Mouse (Mus musculus): ENCODE results near the gene Zfp74. TPM values are rescaled to one million over a fixed set of nuclear protein-coding genes. Genes with fewer than 3 reads are reported as not detected.

The Zfp74 gene
- total RNA-seq, 2 experiments from 2014 or later: 0.98 to 4.2 TPM

- peak; percentile 72 for ATAC-seq (replicated peaks; ENCODE audit: low FRiP score, poor library complexity, severe bottlenecking)
Measured at GRCm38 (mm10) chr7:29954731-29955130, 842 bp upstream of the Zfp74 start.

- ATAC-seq (replicated peaks; ENCODE audit: low FRiP score, poor library complexity, severe bottlenecking): no peak
Measured at GRCm38 (mm10) chr7:29953086-29953485, 803 bp downstream of the Zfp74 start.

GRCm38 (mm10) chr7:29944201-29944600 is 9.7 kb downstream of the Zfp74 start:
- no peak for ATAC-seq (replicated peaks; ENCODE audit: low FRiP score, poor library complexity, severe bottlenecking)

- ATAC-seq (replicated peaks; ENCODE audit: low FRiP score, poor library complexity, severe bottlenecking): no peak
Measured at GRCm38 (mm10) chr7:29943720-29944119, 10.2 kb downstream of the Zfp74 start.

- no peak for ATAC-seq (replicated peaks; ENCODE audit: low FRiP score, poor library complexity, severe bottlenecking)
Measured at GRCm38 (mm10) chr7:29942740-29943139, 11.1 kb downstream of the Zfp74 start.

- ATAC-seq (replicated peaks; ENCODE audit: low FRiP score, poor library complexity, severe bottlenecking): no peak
Measured at GRCm38 (mm10) chr7:29941027-29941426, 12.9 kb downstream of the Zfp74 start.

- ATAC-seq (replicated peaks; ENCODE audit: low FRiP score, poor library complexity, severe bottlenecking): no peak
Measured at GRCm38 (mm10) chr7:29938856-29939255, 15.0 kb downstream of the Zfp74 start.

- no peak for ATAC-seq (replicated peaks; ENCODE audit: low FRiP score, poor library complexity, severe bottlenecking)
Measured at GRCm38 (mm10) chr7:29922780-29923179, 31.1 kb downstream of the Zfp74 start.

- ATAC-seq (replicated peaks; ENCODE audit: low FRiP score, poor library complexity, severe bottlenecking): no peak
Measured at GRCm38 (mm10) chr7:29921439-29922093, 32.3 kb downstream of the Zfp74 start.

GRCm38 (mm10) chr7:29918062-29918453 is 35.8 kb downstream of the Zfp74 start:
- no peak for ATAC-seq (replicated peaks; ENCODE audit: low FRiP score, poor library complexity, severe bottlenecking)

- no peak for ATAC-seq (replicated peaks; ENCODE audit: low FRiP score, poor library complexity, severe bottlenecking)
Measured at GRCm38 (mm10) chr7:29917371-29918061, 36.4 kb downstream of the Zfp74 start.

- no peak for ATAC-seq (replicated peaks; ENCODE audit: low FRiP score, poor library complexity, severe bottlenecking)
Measured at GRCm38 (mm10) chr7:29912172-29912571, 41.7 kb downstream of the Zfp74 start.

GRCm38 (mm10) chr7:29910252-29910651 is 43.6 kb downstream of the Zfp74 start:
- no peak for ATAC-seq (replicated peaks; ENCODE audit: low FRiP score, poor library complexity, severe bottlenecking)

- peak; percentile 57 for ATAC-seq (replicated peaks; ENCODE audit: low FRiP score, poor library complexity, severe bottlenecking)
Measured at GRCm38 (mm10) chr7:29908130-29908950, 45.5 kb downstream of the Zfp74 start, which contains the start of gene Zfp383. Gene Zfp383, plus strand, starts transcription at chr7:29908223.

GRCm38 (mm10) chr7:29907206-29907605 is 46.7 kb downstream of the Zfp74 start:
- no peak for ATAC-seq (replicated peaks; ENCODE audit: low FRiP score, poor library complexity, severe bottlenecking)

GRCm38 (mm10) chr7:29906682-29907058 is 47.2 kb downstream of the Zfp74 start:
- no peak for ATAC-seq (replicated peaks; ENCODE audit: low FRiP score, poor library complexity, severe bottlenecking)

- peak; percentile 88 for ATAC-seq (replicated peaks; ENCODE audit: low FRiP score, poor library complexity, severe bottlenecking)
Measured at GRCm38 (mm10) chr7:29905966-29906681, 47.8 kb downstream of the Zfp74 start, which contains the start of gene Zfp27. Gene Zfp27, minus strand, starts transcription at chr7:29906572.

GRCm38 (mm10) chr7:29904101-29904500 is 49.8 kb downstream of the Zfp74 start:
- no peak for ATAC-seq (replicated peaks; ENCODE audit: low FRiP score, poor library complexity, severe bottlenecking)

GRCm38 (mm10) chr7:29898351-29898750 is 55.5 kb downstream of the Zfp74 start:
- ATAC-seq (replicated peaks; ENCODE audit: low FRiP score, poor library complexity, severe bottlenecking): no peak

- no peak for ATAC-seq (replicated peaks; ENCODE audit: low FRiP score, poor library complexity, severe bottlenecking)
Measured at GRCm38 (mm10) chr7:29892756-29893155, 61.1 kb downstream of the Zfp74 start.
